Mouse (Mus musculus) heart, adult 18-20 months (tissue): ENCODE results near the gene Abca12. TPM values are rescaled to one million over a fixed set of nuclear protein-coding genes. Genes with fewer than 3 reads are reported as not detected.

Experiments
- DNase-seq, 2 experiments: peaks; one replicate each; pipeline ENCODE4 v3.0.0; 2021 to 2022; ENCODE audit warnings: mixed read lengths in 1 of 2
- total RNA-seq, 2 experiments: library from RNA; stranded (reverse); gene quantifications; 2 replicates each; pipeline ENCODE4 v1.2.3; 2021

The Abca12 gene
- total RNA-seq, 2 experiments from 2014 or later = 4.3 to 5.1 TPM

DNA sequence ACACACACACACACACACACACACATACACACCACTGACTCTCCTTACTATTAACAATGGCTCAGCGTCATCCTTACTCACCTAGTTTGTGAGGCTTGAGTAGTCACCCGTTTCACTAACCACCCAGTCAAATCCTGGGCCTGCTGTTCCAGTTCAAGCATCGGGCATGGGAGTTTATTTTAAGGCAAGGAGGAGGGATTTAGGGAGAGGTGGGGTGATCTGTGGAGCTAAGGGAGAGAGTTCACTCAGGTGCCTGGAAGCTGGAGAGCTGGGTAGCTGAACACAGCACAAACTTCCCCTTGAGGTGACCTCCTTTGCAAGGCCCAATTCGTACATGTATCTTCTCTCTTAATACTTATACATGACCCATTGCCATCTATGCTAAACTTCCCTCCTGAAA is 219.4 kb downstream of the Abca12 start:
- DNase-seq = no peak

DNA sequence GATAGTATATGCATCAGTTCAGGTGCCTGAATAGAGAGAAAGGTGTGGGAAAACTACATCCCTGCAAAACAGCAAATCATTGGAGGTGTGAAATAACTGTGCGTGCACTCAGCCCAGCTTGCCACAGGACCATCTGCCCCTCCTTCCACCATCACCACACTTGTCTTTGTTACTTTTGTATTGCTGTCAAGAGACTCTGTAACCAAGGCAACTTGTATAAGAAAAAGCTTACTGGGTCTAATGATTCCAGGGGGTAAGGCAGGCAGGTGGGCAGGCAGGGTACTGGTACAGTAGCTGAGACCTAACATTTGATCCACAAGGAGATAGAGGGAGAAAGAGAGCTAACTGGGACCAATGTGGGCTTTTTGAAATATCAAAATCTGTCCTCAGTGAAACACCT is 220.8 kb downstream of the Abca12 start:
- no peak for DNase-seq

Other genes starting within 250 kb of the Abca12 start
- 10 to 100 TPM; 25.6 to 26.6 TPM for gene Atic, start 142.2 kb upstream of the Abca12 start, total RNA-seq
- gene Fn1, start 238.3 kb upstream of the Abca12 start, total RNA-seq = 10 to 100 TPM; 48.4 to 59.7 TPM